Mouse (Mus musculus) limb, embryonic 15.5 days (tissue): ENCODE results near the gene Cpt2. TPM values are rescaled to one million over a fixed set of nuclear protein-coding genes. Genes with fewer than 3 reads are reported as not detected.

ENCODE experiments used
- ATAC-seq: fragments of 200-750 bp; cut with Nextera tagmentation; 2 replicates; pipeline ENCODE4 v1.8.0; 2017; ENCODE audit warnings: low read depth, moderate TSS enrichment; ENCODE audit not compliant: insufficient number of reproducible peaks, low FRiP score, low TSS enrichment
- H3K27ac ChIP-seq: fragments of 300-500 bp; sonication (generic); 2 replicates; pipeline ENCODE4 v1.5.1; 2015; ENCODE audit warnings: moderate library complexity, mild to moderate bottlenecking, inconsistent platforms
- H3K27me3 ChIP-seq: fragments of 300-500 bp; sonication (generic); 2 replicates; pipeline ENCODE4 v1.6.1; 2015; ENCODE audit warnings: inconsistent platforms
- H3K36me3 ChIP-seq: fragments of 300-500 bp; sonication (generic); 2 replicates; pipeline ENCODE4 v1.6.1; 2015; ENCODE audit warnings: inconsistent platforms
- H3K4me1 ChIP-seq: fragments of 300-500 bp; sonication (generic); 2 replicates; pipeline ENCODE4 v1.6.1; 2015; ENCODE audit warnings: inconsistent platforms
- H3K4me2 ChIP-seq: fragments of 300-500 bp; sonication (generic); 2 replicates; pipeline ENCODE4 v1.6.1; 2015; ENCODE audit warnings: mild to moderate bottlenecking, inconsistent platforms
- H3K4me3 ChIP-seq: fragments of 300-500 bp; sonication (generic); 2 replicates; pipeline ENCODE4 v1.5.1; 2015; ENCODE audit warnings: mild to moderate bottlenecking, inconsistent platforms
- H3K9ac ChIP-seq: fragments of 300-500 bp; sonication (generic); 2 replicates; pipeline ENCODE4 v1.6.1; 2015; ENCODE audit warnings: inconsistent platforms
- H3K9me3 ChIP-seq: fragments of 300-500 bp; sonication (generic); 2 replicates; pipeline ENCODE4 v1.6.1; 2016; ENCODE audit warnings: inconsistent platforms
- WGBS: fragments of 180-500 bp; shearing (Covaris S2); methylation state at CpG from one replicate; pipeline ENCODE4 v1.1.7; 2015; 5-methylcytosine and 5-hydroxymethylcytosine counted together
- polyA plus RNA-seq: library from polyadenylated mRNA; unstranded; fragments of >200 nt; fragmentation: Nextera tagmentation; extraction: Ambion mirVana; gene quantifications from 2 replicates; pipeline ENCODE4 v1.2.1, GENCODE M21; 2015

Gene Cpt2
- polyA plus RNA-seq, 1 experiment from 2014 or later, result 29.8 TPM

GRCm38 (mm10) chr4:107858995-107859394 lies 64.4 kb downstream of the Cpt2 start:
- Histone ChIP-seq H3K9ac (no peak overlapping the region), H3K36me3 (no peaks in the 10 kb centered on the region), H3K4me2 (no peak overlapping the region), H3K4me1 (no peaks in the 10 kb centered on the region), H3K4me3 (no peak overlapping the region), H3K27me3 (no peaks in the 10 kb centered on the region), H3K27ac (no peak overlapping the region), H3K9me3 (no peaks in the 10 kb centered on the region)
- ATAC-seq, result no peak
- 89% methylated on average over 7 of the region's 7 CpGs for WGBS

- no peaks in the 10 kb centered on the region for H3K9me3 ChIP-seq
- no peaks in the 10 kb centered on the region for H3K36me3 ChIP-seq
- H3K4me1 ChIP-seq, result no peaks in the 10 kb centered on the region
- no peak overlapping the region for H3K27ac ChIP-seq
- no peak overlapping the region for H3K4me2 ChIP-seq
- no peak overlapping the region for H3K9ac ChIP-seq
- 80% methylated on average over 11 of the region's 11 CpGs for WGBS
- H3K4me3 ChIP-seq, result no peak overlapping the region
- H3K27me3 ChIP-seq, result no peaks in the 10 kb centered on the region
- no peak for ATAC-seq
Measured at GRCm38 (mm10) chr4:107856958-107857686, 66.3 kb downstream of the Cpt2 start.

Other genes with a start within 250 kb of the Cpt2 start
- gene Dmrtb1, start 239.4 kb downstream of the Cpt2 start, polyA plus RNA-seq, result 0.14 TPM in 1 of 2 replicates, not detected in the other
- 2.5 TPM in 2 replicates for gene Lrp8, start 121.3 kb downstream of the Cpt2 start, polyA plus RNA-seq
- gene Magoh, start 43.9 kb downstream of the Cpt2 start, polyA plus RNA-seq, result 145 and 174 TPM in 2 replicates
- gene 0610037L13Rik, start 33.8 kb downstream of the Cpt2 start, polyA plus RNA-seq, result 152 and 153 TPM in 2 replicates
- 0.05 and 0.10 TPM in 2 replicates for gene Slc1a7, start 44.7 kb upstream of the Cpt2 start, polyA plus RNA-seq
- gene Podn, start 172.8 kb upstream of the Cpt2 start, polyA plus RNA-seq, result 2.2 and 3.5 TPM in 2 replicates
- gene Scp2, start 221.4 kb upstream of the Cpt2 start, polyA plus RNA-seq, result 225 and 228 TPM in 2 replicates
- 44.1 and 45.7 TPM in 2 replicates for gene Echdc2, start 241.8 kb upstream of the Cpt2 start, polyA plus RNA-seq